Mouse (Mus musculus) cerebellum, postnatal 25 days (tissue): ENCODE data around the gene Ifrd2.
A peak's percentile ranks its signal among the peaks of the same experiment; 100 is the strongest.

Source experiments
- DNase-seq, 2 experiments: peaks; one replicate each; pipeline ENCODE4 v3.0.0; 2021; ENCODE audit warnings: mixed read lengths in 2 of 2

Gene Ifrd2

GRCm38 (mm10) chr9:107576357-107577107, 10.9 kb upstream of the Ifrd2 start, which contains the start of gene Hyal1:
Gene Hyal1, plus strand, starts transcription at chr9:107576927.
- DNase-seq: peak; percentile 44 to 75

- DNase-seq: no peak
These were observed 9.6 kb upstream of the Ifrd2 start for GRCm38 (mm10) chr9:107577871-107578270.

GRCm38 (mm10) chr9:107578587-107578986, 8.9 kb upstream of the Ifrd2 start, which contains the start of gene Naa80:
Gene Naa80, plus strand, starts transcription at chr9:107578887.
- DNase-seq: no peak

GRCm38 (mm10) chr9:107579023-107579900, 8.2 kb upstream of the Ifrd2 start:
- DNase-seq: peak; percentile 59 to 67

GRCm38 (mm10) chr9:107580501-107581317, 6.7 kb upstream of the Ifrd2 start, which contains the start of gene Hyal3:
Gene Hyal3, plus strand, starts transcription at chr9:107580818.
- DNase-seq: peak; percentile 86 to 90

GRCm38 (mm10) chr9:107581584-107581983, 5.9 kb upstream of the Ifrd2 start:
- no peak for DNase-seq

- no peak for DNase-seq
These were observed 4.9 kb upstream of the Ifrd2 start for GRCm38 (mm10) chr9:107582509-107583062.

- DNase-seq: no peak
These were observed 4.3 kb upstream of the Ifrd2 start for GRCm38 (mm10) chr9:107583174-107583573.

GRCm38 (mm10) chr9:107586504-107586903, 938 bp upstream of the Ifrd2 start:
- DNase-seq: no peak

GRCm38 (mm10) chr9:107587833-107588639, 594 bp downstream of the Ifrd2 start:
- DNase-seq: no peak

GRCm38 (mm10) chr9:107590058-107590772, 2.8 kb downstream of the Ifrd2 start:
- DNase-seq: peak; percentile 41 to 57

GRCm38 (mm10) chr9:107590773-107591060, 3.3 kb downstream of the Ifrd2 start:
- no peak for DNase-seq

GRCm38 (mm10) chr9:107593101-107593976, 5.9 kb downstream of the Ifrd2 start:
- peak; percentile 90 to 92 for DNase-seq

GRCm38 (mm10) chr9:107594281-107595062, 7.0 kb downstream of the Ifrd2 start:
- no peak for DNase-seq

- peak; percentile 52 to 61 for DNase-seq
These were observed 9.5 kb downstream of the Ifrd2 start for GRCm38 (mm10) chr9:107596619-107597569.

- DNase-seq: no peak
These were observed 10.9 kb downstream of the Ifrd2 start for GRCm38 (mm10) chr9:107598385-107598784.

GRCm38 (mm10) chr9:107599433-107599832, 12.0 kb downstream of the Ifrd2 start:
- no peak for DNase-seq

GRCm38 (mm10) chr9:107599842-107600241, 12.4 kb downstream of the Ifrd2 start:
- peak; percentile 50 to 80 for DNase-seq
